Mouse (Mus musculus) right cerebral cortex, postnatal 14 days (tissue): ENCODE data around the gene C130074G19Rik.

Experiments
- DNase-seq: peaks from one replicate; pipeline ENCODE4 v3.0.0; 2022

The C130074G19Rik gene

GRCm38 (mm10) chr1:184836350-184836749 lies 46.7 kb downstream of the C130074G19Rik start:
- no peak for DNase-seq

DNA sequence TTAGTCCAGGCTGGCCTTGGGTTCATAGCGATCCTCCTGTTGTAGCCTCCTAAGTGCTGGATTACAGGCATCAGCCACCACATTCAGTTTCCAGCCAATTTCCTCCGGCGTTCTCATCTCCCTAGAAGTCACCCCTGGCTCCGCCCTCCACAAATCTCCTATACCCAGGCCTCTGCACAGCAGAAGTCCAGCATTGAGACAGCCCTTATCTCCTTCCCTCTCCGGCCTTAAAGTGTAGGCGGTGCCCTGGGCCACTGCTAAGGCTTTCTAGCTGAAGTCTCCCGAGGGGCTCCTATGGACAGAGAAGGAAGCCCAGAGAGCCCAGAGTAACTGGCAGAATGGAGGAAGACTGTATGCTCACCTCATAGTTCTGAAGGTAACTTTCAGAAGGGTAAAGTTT lies 49.5 kb downstream of the C130074G19Rik start:
- DNase-seq = no peak

- no peak for DNase-seq
Measured at GRCm38 (mm10) chr1:184832211-184832610, 50.8 kb downstream of the C130074G19Rik start.

DNA sequence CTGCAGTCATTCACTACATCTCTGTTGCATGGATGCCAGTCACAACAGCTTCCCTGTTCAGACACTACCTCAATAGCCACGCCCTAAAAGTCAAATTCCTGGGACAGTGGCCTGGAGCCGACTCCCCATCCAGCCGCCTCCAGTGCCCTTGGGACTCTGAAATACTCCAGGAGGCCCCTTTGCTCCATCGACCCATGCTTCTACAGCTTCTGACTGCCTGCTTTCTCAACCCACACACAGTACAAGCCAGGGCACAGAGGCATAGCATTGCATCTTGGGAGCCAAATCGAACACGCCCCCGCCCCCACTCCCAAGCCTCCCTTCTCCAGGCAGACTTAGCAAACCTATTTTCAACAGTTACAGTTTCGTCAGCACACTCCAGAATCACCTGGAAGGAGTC lies 53.1 kb downstream of the C130074G19Rik start:
- no peak for DNase-seq

DNA sequence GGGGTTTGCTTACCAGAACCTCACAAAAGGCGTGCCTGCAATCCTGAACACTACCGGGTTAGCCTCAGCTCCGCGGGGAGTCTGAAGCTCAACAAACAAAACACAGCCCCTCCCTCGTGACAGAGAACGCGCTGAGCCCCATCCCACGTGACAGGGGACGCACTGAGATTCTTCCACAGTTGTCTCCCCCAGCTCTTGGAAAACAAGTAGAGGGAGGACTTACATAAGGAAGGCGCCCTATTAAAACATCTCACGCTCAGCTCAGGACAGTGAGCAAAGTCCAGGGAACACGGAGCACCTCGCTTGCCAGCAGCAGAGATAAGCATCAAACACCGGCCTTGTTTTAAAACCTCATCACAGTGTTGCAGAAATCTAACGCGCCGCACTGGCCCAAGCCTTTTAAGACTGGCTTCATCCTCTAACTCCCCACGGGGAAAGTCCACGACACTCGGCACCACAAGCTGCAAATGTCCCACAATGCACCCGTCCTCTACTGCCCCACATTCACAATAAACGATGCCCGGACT lies 55.8 kb downstream of the C130074G19Rik start:
- DNase-seq = peak; percentile 30

GRCm38 (mm10) chr1:184825093-184825492 lies 57.9 kb downstream of the C130074G19Rik start:
- DNase-seq = peak; percentile 45

DNA sequence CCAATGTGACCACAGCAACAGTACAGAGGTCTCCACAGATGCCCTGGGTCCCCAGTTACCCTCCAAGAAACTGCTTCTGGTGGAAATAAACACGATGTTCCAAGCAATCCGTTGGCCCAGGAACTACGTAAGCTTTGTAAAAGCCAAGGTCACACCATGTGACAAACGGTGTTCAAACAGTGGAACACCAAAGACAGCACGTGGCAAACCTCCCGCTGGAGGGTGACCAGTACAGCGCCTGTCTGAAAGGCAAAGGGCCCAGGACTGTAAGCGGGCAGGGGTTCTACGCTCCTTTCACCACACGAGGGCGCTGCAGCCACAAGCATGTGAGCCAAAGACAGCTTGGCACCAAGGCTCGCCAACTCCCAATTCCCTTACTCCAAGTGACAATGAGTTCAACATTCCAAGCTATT lies 58.6 kb downstream of the C130074G19Rik start:
- peak; percentile 93 for DNase-seq

DNA sequence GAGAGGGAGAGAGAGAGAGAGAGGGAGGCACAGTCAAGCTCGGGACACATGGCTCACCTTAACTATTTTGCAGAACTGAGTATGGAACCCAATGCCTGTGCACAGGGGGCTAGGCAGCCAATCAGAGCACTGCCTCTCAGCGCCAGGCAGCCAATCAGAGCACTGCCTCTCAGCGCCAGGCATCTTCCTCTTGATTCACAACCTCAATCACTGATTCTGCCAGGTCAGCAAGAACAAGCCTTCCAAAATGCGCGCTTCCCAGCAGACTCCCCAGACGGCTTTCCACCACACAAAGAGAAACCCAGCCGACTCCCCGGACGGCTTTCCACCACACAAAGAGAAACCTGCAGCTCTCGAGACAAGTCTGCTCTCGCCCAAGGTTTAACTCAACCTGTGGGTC lies 60.3 kb downstream of the C130074G19Rik start:
- peak; percentile 53 for DNase-seq
